Mouse (Mus musculus): ENCODE measurements around the gene Gramd4. TPM values are rescaled to one million over a fixed set of nuclear protein-coding genes. Genes with fewer than 3 reads are reported as not detected.

Gramd4 gene
- total and polyA plus RNA-seq, 3 experiments = 0.17 to 0.66 (median 0.56) TPM

DNA sequence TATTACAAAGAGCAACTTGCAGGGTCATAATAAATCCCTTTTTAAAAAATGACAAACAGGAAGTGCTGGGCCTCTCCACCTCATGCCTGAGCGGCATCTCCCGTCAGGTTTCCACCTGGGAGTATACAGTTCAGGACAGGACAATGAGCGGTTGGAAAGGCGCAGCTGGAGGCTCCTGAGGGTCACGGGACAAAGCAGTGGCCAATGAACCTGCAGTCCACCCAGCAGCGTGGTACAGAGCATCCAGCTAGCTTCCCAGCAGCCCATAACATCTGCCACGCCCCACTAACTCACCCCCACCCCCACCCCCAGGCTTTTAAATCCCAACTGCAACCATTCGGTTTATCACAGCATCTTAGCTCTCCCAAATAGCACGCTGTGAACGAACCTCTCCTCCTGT is 43.8 kb upstream of the Gramd4 start:
- H3K36me3 ChIP-seq (replicated peaks in 1 of 2; ENCODE audit: control insufficient read depth in 1 of 2, insufficient read depth in 1 of 2, low read length in 1 of 2) = no peaks in the 10 kb centered on the region
- no peak overlapping the region for H3K4me2 ChIP-seq (ENCODE audit: insufficient read depth, low read depth, poor library complexity, severe bottlenecking)
- in situ Hi-C loops (cut with MboI; ENCODE audit: low pct_ligation_motif_present, low pct_unique_long_range_greater_than_20kb, low sequenced_read_pairs) = loop anchor here (25.0 kb wide), 1 partner anchor 401 kb away; no protein-coding TSS in a partner anchor
- no peaks in the 10 kb centered on the region for H3K4me1 ChIP-seq (ENCODE audit: control insufficient read depth in 1 of 2, insufficient read depth in 2 of 2)
- dilution Hi-C loops (cut with MboI; ENCODE audit: extremely low pct_ligation_motif_present, extremely low pct_unique_long_range_greater_than_20kb, low sequenced_read_pairs) = no loop called here
- no peaks in the 10 kb centered on the region for H3K79me2 ChIP-seq (replicated peaks; ENCODE audit: control insufficient read depth, extremely low read depth, insufficient read depth, poor library complexity, severe bottlenecking)
- H3K27ac ChIP-seq (ENCODE audit: insufficient read depth, low read depth) = no peak overlapping the region
- H3K4me3 ChIP-seq (replicated peaks in 1 of 3; ENCODE audit: low read depth in 2 of 3, low read length in 2 of 3, poor library complexity in 1 of 3) = no peak overlapping the region
- peaks cover 2% of the 10 kb centered on the region for H3K9me3 ChIP-seq (replicated peaks; ENCODE audit: low read length)
- no peak for TF ChIP-seq MAFK (IDR thresholded peaks at IDR 0.05; ENCODE audit: insufficient replicate concordance, low read length)
- no peak for TF ChIP-seq NELFE (IDR thresholded peaks at IDR 0.05; ENCODE audit: low read depth, low read length)
- TF ChIP-seq JUND (conservative IDR thresholded peaks at IDR 0.05; ENCODE audit: low read depth, low read length) = no peak
- no peak for TF ChIP-seq UBTF (IDR thresholded peaks at IDR 0.05; ENCODE audit: low read depth, low read length)
- no peak for TF ChIP-seq TBP (conservative IDR thresholded peaks at IDR 0.05; ENCODE audit: low read depth, low read length)
- no peaks in the 10 kb centered on the region for H3K27me3 ChIP-seq (replicated peaks)
- DNase-seq (ENCODE audit: extremely low read depth) = no peak
- no peak overlapping the region for H3K9ac ChIP-seq (ENCODE audit: insufficient read depth, low read depth)

DNA sequence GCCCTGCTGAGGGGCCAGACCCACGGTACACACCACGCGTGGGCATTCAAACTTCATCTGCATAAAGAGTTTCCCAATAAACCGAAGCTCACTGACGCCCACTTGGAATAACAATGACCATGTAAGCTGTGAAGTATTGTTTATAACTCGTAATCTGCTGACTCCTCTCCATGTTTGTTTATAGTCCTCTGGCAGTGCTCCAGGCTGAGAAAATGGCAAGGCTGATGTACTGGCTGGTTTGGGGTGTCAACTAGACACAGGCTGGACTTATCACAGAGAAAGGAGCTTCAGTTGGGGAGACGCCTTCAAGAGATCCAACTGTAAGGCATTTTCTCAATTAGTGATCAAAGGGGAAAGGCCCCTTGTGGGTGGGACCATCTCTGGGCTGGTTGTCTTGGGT is 42.5 kb upstream of the Gramd4 start:
- Histone ChIP-seq H3K9me3 (replicated peaks; ENCODE audit: low read length) (peaks cover 9% of the 10 kb centered on the region), H3K27ac (ENCODE audit: insufficient read depth, low read depth) (no peak overlapping the region), H3K4me2 (ENCODE audit: insufficient read depth, low read depth, poor library complexity, severe bottlenecking) (no peak overlapping the region), H3K4me1 (ENCODE audit: control insufficient read depth in 1 of 2, insufficient read depth in 2 of 2) (peaks cover 0 to 3% of the 10 kb centered on the region in 2 experiments; a peak in 2 of 4 replicates), H3K4me3 (replicated peaks in 1 of 3; ENCODE audit: low read depth in 2 of 3, low read length in 2 of 3, poor library complexity in 1 of 3) (no peak overlapping the region), H3K36me3 (replicated peaks in 1 of 2; ENCODE audit: control insufficient read depth in 1 of 2, insufficient read depth in 1 of 2, low read length in 1 of 2) (no peaks in the 10 kb centered on the region), H3K9ac (ENCODE audit: insufficient read depth, low read depth) (no peak overlapping the region), H3K79me2 (replicated peaks; ENCODE audit: control insufficient read depth, extremely low read depth, insufficient read depth, poor library complexity, severe bottlenecking) (no peaks in the 10 kb centered on the region), H3K27me3 (replicated peaks) (no peaks in the 10 kb centered on the region)
- dilution Hi-C loops (cut with MboI; ENCODE audit: extremely low pct_ligation_motif_present, extremely low pct_unique_long_range_greater_than_20kb, low sequenced_read_pairs) (no loop called here), in situ Hi-C loops (cut with MboI; ENCODE audit: low pct_ligation_motif_present, low pct_unique_long_range_greater_than_20kb, low sequenced_read_pairs) (loop anchor here (25.0 kb wide), 1 partner anchor 403 kb away; no protein-coding TSS in a partner anchor)
- no peak for DNase-seq (ENCODE audit: extremely low read depth)
- TF ChIP-seq ZKSCAN1 (IDR thresholded peaks at IDR 0.05; ENCODE audit: borderline replicate concordance, low read depth, low read length) (no peak), POLR2AphosphoS2 (IDR thresholded peaks at IDR 0.05; ENCODE audit: low read depth, low read length) (no peak), ELF1 (IDR thresholded peaks at IDR 0.05; ENCODE audit: low read depth, low read length) (no peak), POLR2A (IDR thresholded peaks at IDR 0.05; ENCODE audit: low read depth, low read length) (no peak), ZMIZ1 (IDR thresholded peaks at IDR 0.05; ENCODE audit: low read depth, low read length) (no peak), CHD1 (IDR thresholded peaks at IDR 0.05; ENCODE audit: low read depth, low read length) (no peak)

DNA sequence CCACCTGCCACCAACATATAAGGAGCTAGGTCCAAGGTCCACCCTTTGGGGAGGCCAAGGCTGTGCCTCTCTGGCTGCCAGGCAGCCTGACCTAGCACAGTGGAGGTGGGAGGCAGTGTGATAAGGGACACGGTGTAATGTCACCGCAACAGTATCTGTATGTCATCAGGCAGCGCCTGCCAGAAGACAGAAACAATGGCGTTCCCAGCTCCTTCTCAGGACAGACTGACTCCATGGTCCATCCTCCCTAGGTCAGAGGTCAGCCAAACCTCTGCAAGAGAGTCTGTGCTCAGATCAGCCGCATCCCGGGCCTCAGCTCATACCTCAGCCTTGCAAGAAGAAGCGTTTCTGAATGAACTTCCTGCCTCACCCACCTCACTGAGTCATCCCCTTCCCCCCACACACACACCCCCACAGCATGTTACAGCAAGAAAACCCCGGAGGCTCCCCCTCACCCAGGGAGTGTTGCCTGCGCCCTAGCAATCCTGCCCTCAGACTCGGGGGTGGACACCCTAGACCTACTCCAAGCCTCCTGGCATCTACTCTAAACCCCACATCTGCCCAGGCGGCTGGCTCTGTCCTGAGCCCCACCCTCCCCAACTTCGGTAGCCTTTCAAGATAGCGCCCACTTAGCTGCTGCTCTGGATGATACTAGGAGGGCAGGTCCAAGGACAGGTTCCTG is 41.5 kb upstream of the Gramd4 start:
- no peak for DNase-seq (ENCODE audit: extremely low read depth)
- in situ Hi-C loops (cut with MboI; ENCODE audit: low pct_ligation_motif_present, low pct_unique_long_range_greater_than_20kb, low sequenced_read_pairs) = loop anchor here (25.0 kb wide), 1 partner anchor 404 kb away; no protein-coding TSS in a partner anchor
- Histone ChIP-seq H3K27ac (ENCODE audit: insufficient read depth, low read depth) (no peak overlapping the region), H3K4me3 (replicated peaks in 1 of 3; ENCODE audit: low read depth in 2 of 3, low read length in 2 of 3, poor library complexity in 1 of 3) (no peak overlapping the region), H3K9ac (ENCODE audit: insufficient read depth, low read depth) (no peak overlapping the region), H3K36me3 (replicated peaks in 1 of 2; ENCODE audit: control insufficient read depth in 1 of 2, insufficient read depth in 1 of 2, low read length in 1 of 2) (no peaks in the 10 kb centered on the region), H3K27me3 (replicated peaks) (no peaks in the 10 kb centered on the region), H3K9me3 (replicated peaks; ENCODE audit: low read length) (peaks cover 9% of the 10 kb centered on the region), H3K4me1 (ENCODE audit: control insufficient read depth in 1 of 2, insufficient read depth in 2 of 2) (peaks cover 3 to 7% of the 10 kb centered on the region in 2 experiments; a peak in 3 of 4 replicates), H3K79me2 (replicated peaks; ENCODE audit: control insufficient read depth, extremely low read depth, insufficient read depth, poor library complexity, severe bottlenecking) (no peaks in the 10 kb centered on the region), H3K4me2 (ENCODE audit: insufficient read depth, low read depth, poor library complexity, severe bottlenecking) (no peak overlapping the region)
- dilution Hi-C loops (cut with MboI; ENCODE audit: extremely low pct_ligation_motif_present, extremely low pct_unique_long_range_greater_than_20kb, low sequenced_read_pairs) = no loop called here
- no peak for TF ChIP-seq JUND (conservative IDR thresholded peaks at IDR 0.05; ENCODE audit: low read depth, low read length)
- TF ChIP-seq E2F4 (IDR thresholded peaks at IDR 0.05; ENCODE audit: insufficient replicate concordance, low read depth, low read length) = no peak
- no peak for TF ChIP-seq IRF4 (IDR thresholded peaks at IDR 0.05; ENCODE audit: low read depth, low read length)
- TF ChIP-seq SIN3A (IDR thresholded peaks at IDR 0.05; ENCODE audit: low read length) = no peak
- TF ChIP-seq MYC (IDR thresholded peaks at IDR 0.05; ENCODE audit: low read depth, low read length) = no peak
- no peak for TF ChIP-seq HCFC1 (IDR thresholded peaks at IDR 0.05; ENCODE audit: low read depth, low read length)
- no peak for TF ChIP-seq BHLHE40 (IDR thresholded peaks at IDR 0.05; ENCODE audit: low read depth, low read length)
- TF ChIP-seq USF1 (IDR thresholded peaks at IDR 0.05; ENCODE audit: low read depth, low read length) = no peak
- no peak for TF ChIP-seq PAX5 (IDR thresholded peaks at IDR 0.05; ENCODE audit: low read length)
- no peak for TF ChIP-seq POLR2AphosphoS2 (IDR thresholded peaks at IDR 0.05; ENCODE audit: low read depth, low read length)
- no peak for TF ChIP-seq ZKSCAN1 (IDR thresholded peaks at IDR 0.05; ENCODE audit: borderline replicate concordance, low read depth, low read length)
- no peak for TF ChIP-seq TBP (conservative IDR thresholded peaks at IDR 0.05; ENCODE audit: low read depth, low read length)
- TF ChIP-seq KAT2A (IDR thresholded peaks at IDR 0.05; ENCODE audit: insufficient replicate concordance, low read length) = no peak
- no peak for TF ChIP-seq JUN (IDR thresholded peaks at IDR 0.05; ENCODE audit: insufficient read depth, low read depth, low read length)
- TF ChIP-seq MAZ (IDR thresholded peaks at IDR 0.05; ENCODE audit: low read depth, low read length) = no peak
- TF ChIP-seq ETS1 (conservative IDR thresholded peaks at IDR 0.05; ENCODE audit: low read depth, low read length) = no peak
- no peak for TF ChIP-seq EP300 (IDR thresholded peaks at IDR 0.05; ENCODE audit: low read length)
